Mouse (Mus musculus) CH12.LX (cell line): Measurements from ENCODE around the gene Rnf181. TPM values are rescaled to one million over a fixed set of nuclear protein-coding genes. Genes with fewer than 3 reads are reported as not detected.

ENCODE experiments used
- DNase-seq: peaks from one replicate; pipeline ENCODE4 v3.0.0-alpha.2; 2013; ENCODE audit errors: extremely low read depth
- H3K27ac ChIP-seq: 2 replicates; pipeline ENCODE4 v1.5.1; 2012; ENCODE audit warnings: low read depth, mild to moderate bottlenecking, control low read depth, moderate library complexity; ENCODE audit not compliant: insufficient read depth
- H3K27me3 ChIP-seq: replicated peaks from 2 replicates; pipeline ENCODE3; 2012; ENCODE audit warnings: inconsistent platforms
- H3K36me3 ChIP-seq, 2 experiments: replicated peaks in 1 of 2; 2 replicates each; pipeline versions ENCODE3 to v1.6.1; 2012; ENCODE audit warnings: inconsistent platforms in 1 of 2, low read length in 1 of 2, mild to moderate bottlenecking in 1 of 2, mixed read lengths in 1 of 2, moderate library complexity in 1 of 2; ENCODE audit not compliant: control insufficient read depth in 1 of 2, insufficient read depth in 1 of 2
- H3K4me1 ChIP-seq, 2 experiments: 2 replicates each; pipeline ENCODE4 v1.6.1; 2012; ENCODE audit warnings: inconsistent platforms in 1 of 2, moderate library complexity in 1 of 2; ENCODE audit not compliant: insufficient read depth in 2 of 2, control insufficient read depth in 1 of 2
- H3K4me2 ChIP-seq: 2 replicates; pipeline ENCODE4 v1.6.1; 2012; ENCODE audit warnings: low read depth, mild to moderate bottlenecking, control low read depth; ENCODE audit not compliant: poor library complexity, insufficient read depth, severe bottlenecking
- H3K4me3 ChIP-seq, 3 experiments: fragments of 150-350 bp in 1 of 3; sonication (generic) in 1 of 3; replicated peaks in 1 of 3; 2 replicates each; pipeline versions ENCODE3 to v1.5.1; 2011 to 2012; ENCODE audit warnings: low read depth in 2 of 3, low read length in 2 of 3, mild to moderate bottlenecking in 2 of 3, moderate library complexity in 2 of 3, control low read depth in 1 of 3, improper control_type of control experiment in 1 of 3, inconsistent platforms in 1 of 3, mixed read lengths in 1 of 3; ENCODE audit not compliant: poor library complexity in 1 of 3
- H3K79me2 ChIP-seq: replicated peaks from 2 replicates; pipeline ENCODE4 v1.6.1; 2012; ENCODE audit warnings: mild to moderate bottlenecking, moderate library complexity; ENCODE audit not compliant: control insufficient read depth, poor library complexity, insufficient read depth, severe bottlenecking; ENCODE audit errors: extremely low read depth
- H3K9ac ChIP-seq: 2 replicates; pipeline ENCODE4 v1.6.1; 2012; ENCODE audit warnings: low read depth, mild to moderate bottlenecking, control low read depth, moderate library complexity; ENCODE audit not compliant: insufficient read depth
- H3K9me3 ChIP-seq: replicated peaks from 2 replicates; pipeline ENCODE3; 2012; ENCODE audit warnings: low read length, inconsistent platforms, mixed read lengths
- BHLHE40 ChIP-seq: IDR thresholded peaks from 2 replicates; pipeline ENCODE4 v1.6.1; 2011; ENCODE audit warnings: mild to moderate bottlenecking, low read depth, low read length, improper control_type of control experiment
- CHD1 ChIP-seq: IDR thresholded peaks from 2 replicates; pipeline ENCODE4 v1.6.1; 2012; ENCODE audit warnings: low read depth, low read length, improper control_type of control experiment, inconsistent platforms
- CHD2 ChIP-seq: IDR thresholded peaks from 2 replicates; pipeline ENCODE4 v1.6.1; 2011; ENCODE audit warnings: low read length, improper control_type of control experiment
- CTCF ChIP-seq, 2 experiments: IDR thresholded peaks in 1 of 2; conservative IDR thresholded peaks in 1 of 2; 2 replicates each; pipeline ENCODE4 v1.5.1; 2011 to 2012; ENCODE audit warnings: low read depth in 2 of 2, low read length in 2 of 2, improper control_type of control experiment in 1 of 2, inconsistent platforms in 1 of 2, mild to moderate bottlenecking in 1 of 2, moderate library complexity in 1 of 2
- ELF1 ChIP-seq: IDR thresholded peaks from 2 replicates; pipeline ENCODE4 v1.6.1; 2014; ENCODE audit warnings: low read depth, mild to moderate bottlenecking, inconsistent platforms, low read length, improper control_type of control experiment
- EP300 ChIP-seq: IDR thresholded peaks from 2 replicates; pipeline ENCODE4 v1.6.1; 2011; ENCODE audit warnings: low read length, improper control_type of control experiment
- JUN ChIP-seq: IDR thresholded peaks from 2 replicates; pipeline ENCODE4 v1.6.1; 2011; ENCODE audit warnings: low read depth, mild to moderate bottlenecking, low read length, improper control_type of control experiment, moderate library complexity; ENCODE audit not compliant: insufficient read depth
- KAT2A ChIP-seq: IDR thresholded peaks from 2 replicates; pipeline ENCODE4 v1.6.1; 2012; ENCODE audit warnings: low read length, improper control_type of control experiment, inconsistent platforms; ENCODE audit not compliant: insufficient replicate concordance
- MAFK ChIP-seq: IDR thresholded peaks from 2 replicates; pipeline ENCODE4 v1.6.1; 2011; ENCODE audit warnings: low read length, improper control_type of control experiment; ENCODE audit not compliant: insufficient replicate concordance
- MYC ChIP-seq: IDR thresholded peaks from 2 replicates; pipeline ENCODE4 v1.6.1; 2011; ENCODE audit warnings: low read depth, mild to moderate bottlenecking, improper control_type of control experiment, low read length
- NRF1 ChIP-seq: IDR thresholded peaks from 2 replicates; pipeline ENCODE4 v1.6.1; 2014; ENCODE audit warnings: low read depth, mild to moderate bottlenecking, inconsistent platforms, low read length, improper control_type of control experiment, moderate library complexity
- POLR2A ChIP-seq: IDR thresholded peaks from 2 replicates; pipeline ENCODE4 v1.6.1; 2011; ENCODE audit warnings: low read depth, mild to moderate bottlenecking, improper control_type of control experiment, low read length
- RCOR1 ChIP-seq: conservative IDR thresholded peaks from 2 replicates; pipeline ENCODE4 v1.6.1; 2012; ENCODE audit warnings: low read depth, mild to moderate bottlenecking, inconsistent platforms, low read length, improper control_type of control experiment
- SIN3A ChIP-seq: IDR thresholded peaks from 2 replicates; pipeline ENCODE4 v1.6.1; 2012; ENCODE audit warnings: low read length, improper control_type of control experiment, inconsistent platforms
- SMC3 ChIP-seq: IDR thresholded peaks from 2 replicates; pipeline ENCODE4 v1.6.1; 2011; ENCODE audit warnings: low read depth, low read length, improper control_type of control experiment
- TBP ChIP-seq: conservative IDR thresholded peaks from 2 replicates; pipeline ENCODE4 v1.6.1; 2011; ENCODE audit warnings: low read depth, low read length, improper control_type of control experiment
- TCF12 ChIP-seq: IDR thresholded peaks from 2 replicates; pipeline ENCODE4 v1.6.1; 2014; ENCODE audit warnings: low read depth, mild to moderate bottlenecking, inconsistent platforms, low read length, improper control_type of control experiment
- UBTF ChIP-seq: IDR thresholded peaks from 2 replicates; pipeline ENCODE4 v1.6.1; 2012; ENCODE audit warnings: low read depth, mild to moderate bottlenecking, inconsistent platforms, low read length, improper control_type of control experiment, moderate library complexity
- ZKSCAN1 ChIP-seq: IDR thresholded peaks from 2 replicates; pipeline ENCODE4 v1.6.1; 2012; ENCODE audit warnings: low read depth, inconsistent platforms, low read length, improper control_type of control experiment, borderline replicate concordance
- dilution Hi-C: fragments of 300-500 bp; cut with MboI; formaldehyde crosslinking; loops from 2 replicates; pipeline ENCODE4 v1.14.3; 2020; ENCODE audit warnings: low sequenced_read_pairs; ENCODE audit not compliant: extremely low pct_unique_long_range_greater_than_20kb, extremely low pct_ligation_motif_present
- in situ Hi-C: fragments of 300-500 bp; cut with MboI; formaldehyde crosslinking; loops from 3 replicates; pipeline ENCODE4 v1.14.3; 2019; ENCODE audit warnings: low sequenced_read_pairs, low pct_ligation_motif_present, low pct_unique_long_range_greater_than_20kb, mixed read lengths
- polyA plus RNA-seq: library from polyadenylated mRNA; unstranded; fragments of >175 nt; gene quantifications from 2 replicates; pipeline ENCODE4 v1.2.1, GENCODE M21; 2012; ENCODE audit warnings: low read depth; ENCODE audit not compliant: insufficient read length
- total RNA-seq, 2 experiments: library from RNA; depleted of rRNA; stranded (reverse); fragments of 300-350 nt in 1 of 2; fragments of >200 nt in 1 of 2; gene quantifications; 2 replicates each; pipeline ENCODE4 v1.2.3; 2012 to 2014

Rnf181 gene
- total and polyA plus RNA-seq, 3 experiments, result 63.2 to 88.7 (median 83.2) TPM

GRCm38 (mm10) chr6:72354025-72354424 lies 12.7 kb downstream of the Rnf181 start:
- dilution Hi-C loops, result no loop called here
- H3K9me3 ChIP-seq, result peaks cover 7% of the 10 kb centered on the region
- H3K36me3 ChIP-seq, result peaks cover 45 to 90% of the 10 kb centered on the region in 2 experiments
- no peak overlapping the region for H3K9ac ChIP-seq
- H3K27ac ChIP-seq, result no peak overlapping the region
- H3K4me1 ChIP-seq, result peaks cover 3 to 42% of the 10 kb centered on the region in 2 experiments; a peak in 3 of 4 replicates
- H3K4me3 ChIP-seq, result no peak overlapping the region
- H3K79me2 ChIP-seq, result peaks cover 4% of the 10 kb centered on the region; the same call in 1 of the 2 replicates
- H3K27me3 ChIP-seq, result no peaks in the 10 kb centered on the region
- TF ChIP-seq CTCF (conservative IDR thresholded peaks at IDR 0.05 in 1 of 2, IDR thresholded peaks at IDR 0.05 in 1 of 2; ENCODE audit: low read depth in 2 of 2, low read length in 2 of 2) (no peak), JUN (no peak), BHLHE40 (no peak), KAT2A (no peak), CHD1 (no peak)
- TF ChIP-seq, all 38 proteins: peak for 0
- H3K4me2 ChIP-seq, result no peak overlapping the region
- in situ Hi-C loops, result no loop called here
- DNase-seq, result no peak

- in situ Hi-C loops, result no loop called here
- H3K4me1 ChIP-seq, result peaks cover 12 to 54% of the 10 kb centered on the region in 2 experiments; a peak in 3 of 4 replicates
- H3K36me3 ChIP-seq, result peaks cover 40 to 86% of the 10 kb centered on the region in 2 experiments
- no peaks in the 10 kb centered on the region for H3K27me3 ChIP-seq
- peak; percentile 18 for DNase-seq
- peaks cover 7% of the 10 kb centered on the region for H3K9me3 ChIP-seq
- H3K27ac ChIP-seq, result no peak overlapping the region
- no peak overlapping the region for H3K9ac ChIP-seq
- TF ChIP-seq SIN3A, result no peak
- TF ChIP-seq EP300, result 0 out of 2 replicates have a peak, but pooled peaks have one; percentile 23
- TF ChIP-seq, all 38 proteins: peak for 1
- Histone ChIP-seq H3K4me3 (no peak overlapping the region), H3K4me2 (no peak overlapping the region), H3K79me2 (peaks cover 15% of the 10 kb centered on the region)
- dilution Hi-C loops, result no loop called here
These were observed 13.9 kb downstream of the Rnf181 start for GRCm38 (mm10) chr6:72352636-72353405.

DNA sequence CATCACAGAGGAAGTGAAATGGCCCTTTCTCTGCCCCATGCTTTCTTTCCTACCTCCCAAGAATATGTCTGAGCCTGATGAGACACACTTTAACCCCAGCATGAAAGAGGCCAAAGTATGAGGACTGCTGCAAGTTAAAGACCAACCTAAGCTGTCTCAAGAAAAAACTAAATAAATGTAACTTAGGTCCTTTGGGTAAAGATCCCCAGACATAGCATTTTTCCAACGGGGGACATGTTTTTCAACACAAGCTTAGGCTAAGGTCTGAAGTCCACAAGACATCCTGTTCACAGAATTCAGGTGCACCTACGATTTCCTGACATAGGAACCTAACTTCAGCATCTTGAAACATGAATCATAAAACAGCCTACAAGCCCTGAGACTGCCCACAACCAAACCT lies 16.5 kb downstream of the Rnf181 start:
- H3K4me2 ChIP-seq, result no peak overlapping the region
- in situ Hi-C loops, result no loop called here
- no peak overlapping the region for H3K4me3 ChIP-seq
- H3K79me2 ChIP-seq, result peaks cover 16% of the 10 kb centered on the region
- H3K27ac ChIP-seq, result no peak overlapping the region
- H3K27me3 ChIP-seq, result no peaks in the 10 kb centered on the region
- no peak for DNase-seq
- H3K9me3 ChIP-seq, result peaks cover 2% of the 10 kb centered on the region
- TF ChIP-seq UBTF (no peak), SMC3 (no peak), TCF12 (no peak), ELF1 (no peak), RCOR1 (no peak), MAFK (no peak), TBP (no peak), CHD1 (no peak), ZKSCAN1 (no peak), MYC (no peak), CHD2 (no peak), NRF1 (no peak), POLR2A (no peak)
- TF ChIP-seq, all 38 proteins: peak for 0
- Histone ChIP-seq H3K9ac (no peak overlapping the region), H3K36me3 (peaks cover 26 to 61% of the 10 kb centered on the region in 2 experiments), H3K4me1 (peaks cover 14 to 66% of the 10 kb centered on the region in 2 experiments; a peak in 3 of 4 replicates)
- dilution Hi-C loops, result no loop called here
